8 mouse cellular contexts compared by ENCODE assay signal in genomic region chr2:80969354-80969753, GRCm38 (mm10).
DNase-seq lines count a peak whose midpoint lies in the region; ATAC-seq lines count a peak whose summit lies in the region.

No protein-coding gene starts in this region.

- H3K9me3 ChIP-seq in hindbrain, embryonic 15.5 days = no peaks in the 10 kb centered on the region
- H3K9me3 ChIP-seq in hindbrain, embryonic 13.5 days = no peaks in the 10 kb centered on the region
- no peaks in the 10 kb centered on the region for H3K9me3 ChIP-seq in heart, embryonic 10.5 days
- H3K9me3 ChIP-seq in stomach, embryonic 14.5 days (ENCODE audit: control insufficient read depth, low read depth, low read length) = no peaks in the 10 kb centered on the region

- no peaks in the 10 kb centered on the region for H3K36me3 ChIP-seq in hindbrain, embryonic 15.5 days
- H3K36me3 ChIP-seq in hindbrain, embryonic 13.5 days = no peaks in the 10 kb centered on the region
- H3K36me3 ChIP-seq in heart, embryonic 10.5 days = no peaks in the 10 kb centered on the region
- H3K36me3 ChIP-seq in stomach, embryonic 14.5 days (ENCODE audit: control insufficient read depth, insufficient read depth, low read length) = no peaks in the 10 kb centered on the region

- peak; percentile 65; the same call in 1 of the 2 replicates for ATAC-seq in hindbrain, embryonic 15.5 days (ENCODE audit: low FRiP score, low read depth)
- ATAC-seq in hindbrain, embryonic 13.5 days (ENCODE audit: low FRiP score) = no peak
- ATAC-seq in stomach, embryonic 14.5 days (ENCODE audit: insufficient number of reproducible peaks, insufficient read depth, low FRiP score, low read depth) = peak; percentile 46; the same call in 1 of the 2 replicates
- ATAC-seq in granulocyte monocyte progenitor cell, adult 5-6 weeks (replicated peaks; ENCODE audit: poor library complexity, severe bottlenecking) = no peak

- no peak overlapping the region for H3K9ac ChIP-seq in hindbrain, embryonic 15.5 days
- no peak overlapping the region; the same call in 1 of the 2 replicates for H3K9ac ChIP-seq in hindbrain, embryonic 13.5 days
- H3K9ac ChIP-seq in stomach, embryonic 14.5 days (replicated peaks; ENCODE audit: low read depth, low read length) = no peak overlapping the region

- no peaks in the 10 kb centered on the region for H3K4me1 ChIP-seq in hindbrain, embryonic 15.5 days (replicated peaks)
- no peaks in the 10 kb centered on the region for H3K4me1 ChIP-seq in hindbrain, embryonic 13.5 days (replicated peaks)
- peaks cover 10% of the 10 kb centered on the region; the same call in 1 of the 2 replicates for H3K4me1 ChIP-seq in heart, embryonic 10.5 days
- no peaks in the 10 kb centered on the region for H3K4me1 ChIP-seq in stomach, embryonic 14.5 days (ENCODE audit: control insufficient read depth, insufficient read depth, low read length)

- H3K4me2 ChIP-seq in hindbrain, embryonic 15.5 days = no peak overlapping the region
- H3K4me2 ChIP-seq in hindbrain, embryonic 13.5 days = no peak overlapping the region
- H3K4me2 ChIP-seq in stomach, embryonic 14.5 days (replicated peaks; ENCODE audit: low read depth, low read length) = no peak overlapping the region

- 65% methylated on average over 5 of the region's 5 CpGs for WGBS in hindbrain, embryonic 15.5 days
- WGBS in hindbrain, embryonic 13.5 days = 74% methylated on average over 5 of the region's 5 CpGs
- WGBS in heart, embryonic 10.5 days = 37% methylated on average over 5 of the region's 5 CpGs
- 31% methylated on average over 5 of the region's 5 CpGs for WGBS in stomach, embryonic 14.5 days

- H3K27me3 ChIP-seq in hindbrain, embryonic 15.5 days = no peaks in the 10 kb centered on the region
- H3K27me3 ChIP-seq in hindbrain, embryonic 13.5 days = no peaks in the 10 kb centered on the region
- no peaks in the 10 kb centered on the region for H3K27me3 ChIP-seq in heart, embryonic 10.5 days (ENCODE audit: insufficient read depth, poor library complexity, severe bottlenecking)
- H3K27me3 ChIP-seq in stomach, embryonic 14.5 days (ENCODE audit: control insufficient read depth, insufficient read depth, low read length) = no peaks in the 10 kb centered on the region

- H3K27ac ChIP-seq in hindbrain, embryonic 15.5 days (replicated peaks) = no peak overlapping the region
- no peak overlapping the region for H3K27ac ChIP-seq in hindbrain, embryonic 13.5 days
- peak overlapping the region; percentile 17; the same call in 1 of the 2 replicates for H3K27ac ChIP-seq in heart, embryonic 10.5 days
- H3K27ac ChIP-seq in stomach, embryonic 14.5 days (ENCODE audit: low read length) = no peak overlapping the region

- H3K4me3 ChIP-seq in hindbrain, embryonic 15.5 days = no peak overlapping the region
- H3K4me3 ChIP-seq in hindbrain, embryonic 13.5 days = no peak overlapping the region
- no peak overlapping the region for H3K4me3 ChIP-seq in heart, embryonic 10.5 days
- H3K4me3 ChIP-seq in stomach, embryonic 14.5 days (ENCODE audit: low read depth, low read length) = no peak overlapping the region

- DNase-seq in brain, adult 2 months (ENCODE audit: low read depth, low spot score) = peak; percentile 83
- DNase-seq in heart, embryonic 10.5 days (ENCODE audit: low spot score) = peak; percentile 75
- DNase-seq in left cerebral cortex, adult 11 months (ENCODE audit: low spot score) = peak; percentile 17
- DNase-seq in thymus, postnatal 0 days (ENCODE audit: low spot score) = no peak

Comparison
In these comparisons a context has a peak if more than half of its experiments do, and no peak if none do; other contexts are left out.
1. ATAC-seq: peak in hindbrain, embryonic 15.5 days (single experiment) and stomach, embryonic 14.5 days (single experiment); none in hindbrain, embryonic 13.5 days (single experiment) and granulocyte monocyte progenitor cell, adult 5-6 weeks (single experiment).